Mouse (Mus musculus): ENCODE data around the gene Eme2. TPM values are rescaled to one million over a fixed set of nuclear protein-coding genes. Genes with fewer than 3 reads are reported as not detected.

Eme2 gene
- total RNA-seq, 2 experiments from 2014 or later = 63.5 to 66.9 TPM

DNA sequence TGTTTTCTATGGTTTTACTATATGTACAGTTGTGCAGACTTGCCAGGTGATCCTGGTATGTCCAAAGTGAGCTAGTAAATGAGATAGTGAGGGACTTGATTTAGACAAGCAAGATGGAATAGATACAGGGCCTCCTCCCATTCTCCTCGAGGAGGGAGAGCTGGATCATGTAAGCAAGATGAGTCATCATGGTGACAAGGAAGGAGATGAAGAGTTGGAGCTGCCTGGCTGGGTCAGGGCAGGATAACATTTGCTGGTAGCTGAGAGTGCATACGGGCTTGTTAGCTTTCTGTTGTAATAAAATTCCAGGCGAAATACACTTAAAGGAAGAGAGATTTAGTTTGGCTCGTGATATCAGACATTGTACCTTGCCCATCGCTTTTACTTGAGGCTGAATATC, 54.5 kb downstream of the Eme2 start:
- no peak for DNase-seq (ENCODE audit: low spot score in 2 of 2)

DNA sequence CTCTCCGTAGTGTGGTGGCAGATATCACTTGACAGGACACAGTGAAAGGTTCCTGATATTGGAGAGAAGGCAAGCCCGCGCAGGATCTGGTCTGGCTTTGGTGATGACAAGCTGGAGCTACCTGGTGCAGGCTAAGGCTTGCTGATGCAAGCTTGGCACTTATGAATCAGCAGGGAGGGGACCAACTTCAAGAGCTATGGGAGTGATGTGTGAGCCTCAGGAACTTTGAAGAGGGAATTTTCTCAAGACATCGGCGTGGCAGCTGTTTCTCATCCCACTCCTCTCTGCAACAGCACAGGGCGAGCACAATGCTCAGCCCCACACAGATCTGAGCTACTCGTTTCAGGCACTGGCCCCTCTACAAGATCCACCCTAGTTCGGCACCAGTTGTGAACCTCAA, 55.0 kb downstream of the Eme2 start, which contains the start of gene Hagh:
Gene Hagh, plus strand, starts transcription at position 302 of the 400 bp plus-strand sequence.
- no peak for DNase-seq (ENCODE audit: low spot score in 2 of 2)

Other genes starting within 250 kb of the Eme2 start
- 10 to 100 TPM; 62.2 to 64.2 TPM for gene Slc9a3r2, start 244.8 kb downstream of the Eme2 start, total RNA-seq (2021)
- gene Npw, start 236.6 kb downstream of the Eme2 start, total RNA-seq (2021) = not detected
- gene Zfp598, start 225.4 kb downstream of the Eme2 start, total RNA-seq (2021) = 10 to 100 TPM; 47.5 to 48.9 TPM
- 1 to 10 TPM; 6.1 to 9.4 TPM for gene Syngr3, start 205.1 kb downstream of the Eme2 start, total RNA-seq (2021)
- 10 to 100 TPM; 28.4 to 28.8 TPM for gene Gfer, start 198.9 kb downstream of the Eme2 start, total RNA-seq (2021)
- gene Noxo1, start 198.9 kb downstream of the Eme2 start, total RNA-seq (2021) = 1 to 10 TPM; 6.2 to 8.5 TPM
- 10 to 100 TPM; 37.8 to 40.9 TPM for gene Tbl3, start 187.4 kb downstream of the Eme2 start, total RNA-seq (2021)
- gene Rnf151, start 177.0 kb downstream of the Eme2 start, total RNA-seq (2021) = not detected
- 100 to 1,000 TPM; 867 to 881 TPM for gene Rps2, start 177.0 kb downstream of the Eme2 start, total RNA-seq (2021)
- gene Ndufb10, start 170.6 kb downstream of the Eme2 start, total RNA-seq (2021) = 100 to 1,000 TPM; 210 to 213 TPM
- gene Rpl3l, start 167.3 kb downstream of the Eme2 start, total RNA-seq (2021) = 1 to 10 TPM; 5.9 to 6.9 TPM
- gene Msrb1, start 158.4 kb downstream of the Eme2 start, total RNA-seq (2021) = 10 to 100 TPM; 62.0 to 74.6 TPM
- 1 to 10 TPM; 3.2 to 4.2 TPM for gene Hs3st6, start 142.1 kb downstream of the Eme2 start, total RNA-seq (2021)
- gene Meiob, start 90.8 kb downstream of the Eme2 start, total RNA-seq (2021) = 1 to 10 TPM in 1 of 2 experiments, under 1 TPM in 1; 0.64 to 1.3 TPM
- gene Hagh, start 54.9 kb downstream of the Eme2 start, total RNA-seq (2021) = 10 to 100 TPM; 67.0 to 77.5 TPM
- 10 to 100 TPM; 28.9 to 30.5 TPM for gene Fahd1, start 44.7 kb downstream of the Eme2 start, total RNA-seq (2021)
- 1 to 10 TPM; 2.0 to 7.4 TPM for gene Igfals, start 29.1 kb downstream of the Eme2 start, total RNA-seq (2021)
- 10 to 100 TPM; 51.9 to 55.3 TPM for gene Nubp2, start 8.7 kb downstream of the Eme2 start, total RNA-seq (2021)
- 10 to 100 TPM; 35.5 to 37.8 TPM for gene Spsb3, start 8.4 kb downstream of the Eme2 start, total RNA-seq (2021)
- gene Mrps34, start within 50 bp of the Eme2 start, total RNA-seq (2021) = 100 to 1,000 TPM; 135 to 137 TPM
- 10 to 100 TPM; 73.7 to 76.7 TPM for gene Nme3, start 1.4 kb upstream of the Eme2 start, total RNA-seq (2021)
- 100 to 1,000 TPM; 150 to 153 TPM for gene Mapk8ip3, start 41.9 kb upstream of the Eme2 start, total RNA-seq (2021)
- gene Jpt2, start 65.6 kb upstream of the Eme2 start, total RNA-seq (2021) = 10 to 100 TPM; 58.7 to 65.9 TPM
- 10 to 100 TPM; 26.3 to 31.8 TPM for gene Cramp1l, start 120.7 kb upstream of the Eme2 start, total RNA-seq (2021)
- 10 to 100 TPM; 25.7 to 34.2 TPM for gene Ift140, start 121.0 kb upstream of the Eme2 start, total RNA-seq (2021)
- 10 to 100 TPM; 25.5 to 26.4 TPM for gene Tmem204, start 188.5 kb upstream of the Eme2 start, total RNA-seq (2021)
- 10 to 100 TPM; 30.3 to 35.1 TPM for gene Telo2, start 220.9 kb upstream of the Eme2 start, total RNA-seq (2021)
- under 1 TPM; 0.36 to 0.76 TPM for gene Ptx4, start 225.7 kb upstream of the Eme2 start, total RNA-seq (2021)
- gene Clcn7, start 238.3 kb upstream of the Eme2 start, total RNA-seq (2021) = 10 to 100 TPM; 34.6 to 38.6 TPM